Mouse (Mus musculus) MEL (cell line): ENCODE data around the gene Ppard. TPM values are rescaled to one million over a fixed set of nuclear protein-coding genes. Genes with fewer than 3 reads are reported as not detected.

Experiments
- DNase-seq: peaks from one replicate; pipeline ENCODE4 v3.0.0; 2011; ENCODE audit warnings: low read depth, low spot score
- H3K27ac ChIP-seq: 2 replicates; pipeline ENCODE4 v1.5.1; 2012; ENCODE audit warnings: low read depth, mild to moderate bottlenecking, control low read depth, low read length, moderate library complexity; ENCODE audit not compliant: control insufficient read depth
- H3K27me3 ChIP-seq, 2 experiments: fragments of 150-350 bp in 1 of 2; sonication (generic) in 1 of 2; 2 replicates each; pipeline ENCODE4 v1.6.1; 2012; ENCODE audit warnings: low read length in 2 of 2, mild to moderate bottlenecking in 2 of 2, improper control_type of control experiment in 1 of 2, moderate library complexity in 1 of 2; ENCODE audit not compliant: insufficient read depth in 2 of 2, control insufficient read depth in 1 of 2
- H3K36me3 ChIP-seq, 2 experiments: 2 replicates each; pipeline ENCODE4 v1.6.1; 2012 to 2014; ENCODE audit warnings: low read length in 2 of 2, improper control_type of control experiment in 1 of 2, inconsistent platforms in 1 of 2, mild to moderate bottlenecking in 1 of 2; ENCODE audit not compliant: insufficient read depth in 2 of 2, control insufficient read depth in 1 of 2
- H3K4me1 ChIP-seq, 2 experiments: fragments of 150-350 bp in 1 of 2; sonication (generic) in 1 of 2; 2 replicates each; pipeline ENCODE4 v1.6.1; 2012; ENCODE audit warnings: low read length in 2 of 2, improper control_type of control experiment in 1 of 2, mild to moderate bottlenecking in 1 of 2; ENCODE audit not compliant: insufficient read depth in 2 of 2, control insufficient read depth in 1 of 2
- H3K4me3 ChIP-seq, 2 experiments: fragments of 150-350 bp in 1 of 2; sonication (generic) in 1 of 2; 2 replicates each; pipeline ENCODE4 v1.5.1; 2012; ENCODE audit warnings: low read depth in 2 of 2, low read length in 2 of 2, mild to moderate bottlenecking in 2 of 2, moderate library complexity in 2 of 2, control low read depth in 1 of 2, improper control_type of control experiment in 1 of 2; ENCODE audit not compliant: control insufficient read depth in 1 of 2, insufficient read depth in 1 of 2
- H3K79me2 ChIP-seq: 2 replicates; pipeline ENCODE4 v1.6.1; 2012; ENCODE audit warnings: mild to moderate bottlenecking, low read length, moderate library complexity; ENCODE audit not compliant: control insufficient read depth, poor library complexity, insufficient read depth
- H3K9ac ChIP-seq: 2 replicates; pipeline ENCODE4 v1.6.1; 2012; ENCODE audit warnings: low read depth, mild to moderate bottlenecking, control low read depth, low read length, moderate library complexity; ENCODE audit not compliant: control insufficient read depth, poor library complexity, severe bottlenecking
- H3K9me3 ChIP-seq: fragments of 150-350 bp; sonication (generic); replicated peaks from 2 replicates; pipeline ENCODE4 v1.6.1; 2012; ENCODE audit warnings: mild to moderate bottlenecking, low read length, improper control_type of control experiment, moderate library complexity; ENCODE audit not compliant: insufficient read depth
- BHLHE40 ChIP-seq: IDR thresholded peaks from 2 replicates; pipeline ENCODE4 v1.6.1; 2012; ENCODE audit warnings: low read depth, mild to moderate bottlenecking, inconsistent platforms, low read length, improper control_type of control experiment, borderline replicate concordance
- E2F4 ChIP-seq: IDR thresholded peaks from 2 replicates; pipeline ENCODE4 v1.6.1; 2011; ENCODE audit warnings: low read depth, low read length, improper control_type of control experiment, borderline replicate concordance
- ETS1 ChIP-seq: IDR thresholded peaks from 2 replicates; pipeline ENCODE4 v1.6.1; 2012; ENCODE audit warnings: low read depth, mild to moderate bottlenecking, inconsistent platforms, low read length, improper control_type of control experiment, moderate library complexity
- JUND ChIP-seq: IDR thresholded peaks from 2 replicates; pipeline ENCODE4 v1.6.1; 2011; ENCODE audit warnings: low read depth, mild to moderate bottlenecking, improper control_type of control experiment, low read length
- MAX ChIP-seq: IDR thresholded peaks from 2 replicates; pipeline ENCODE4 v1.6.1; 2011; ENCODE audit warnings: low read length, improper control_type of control experiment
- MAZ ChIP-seq: IDR thresholded peaks from 2 replicates; pipeline ENCODE4 v1.6.1; 2012; ENCODE audit warnings: low read depth, mild to moderate bottlenecking, inconsistent platforms, low read length, improper control_type of control experiment
- MEF2A ChIP-seq: IDR thresholded peaks from 2 replicates; pipeline ENCODE4 v1.6.1; 2014; ENCODE audit warnings: low read depth, mild to moderate bottlenecking, inconsistent platforms, low read length, improper control_type of control experiment; ENCODE audit not compliant: poor library complexity, insufficient replicate concordance, severe bottlenecking; ENCODE audit errors: extremely low read depth
- MYB ChIP-seq: IDR thresholded peaks from 2 replicates; pipeline ENCODE4 v1.6.1; 2011; ENCODE audit warnings: mild to moderate bottlenecking, low read depth, low read length, improper control_type of control experiment
- NELFE ChIP-seq: IDR thresholded peaks from 2 replicates; pipeline ENCODE4 v1.6.1; 2011; ENCODE audit warnings: low read depth, low read length, improper control_type of control experiment
- NRF1 ChIP-seq: IDR thresholded peaks from 2 replicates; pipeline ENCODE4 v1.6.1; 2014; ENCODE audit warnings: low read depth, mild to moderate bottlenecking, inconsistent platforms, low read length, improper control_type of control experiment, moderate library complexity; ENCODE audit not compliant: poor library complexity, insufficient read depth, severe bottlenecking
- POLR2A ChIP-seq, 2 experiments: IDR thresholded peaks; 2 replicates each; pipeline ENCODE4 v1.6.1; 2011 to 2012; ENCODE audit warnings: low read length in 2 of 2, mild to moderate bottlenecking in 2 of 2, control low read depth in 1 of 2, improper control_type of control experiment in 1 of 2, low read depth in 1 of 2, moderate library complexity in 1 of 2; ENCODE audit not compliant: control insufficient read depth in 1 of 2, insufficient read depth in 1 of 2, poor library complexity in 1 of 2
- POLR2AphosphoS5 ChIP-seq: IDR thresholded peaks from 2 replicates; pipeline ENCODE4 v1.6.1; 2012; ENCODE audit warnings: low read depth, borderline replicate concordance, mild to moderate bottlenecking, inconsistent platforms, low read length, moderate library complexity, mixed read lengths
- RAD21 ChIP-seq: IDR thresholded peaks from 2 replicates; pipeline ENCODE4 v1.6.1; 2011; ENCODE audit warnings: mild to moderate bottlenecking, low read depth, low read length, improper control_type of control experiment
- RCOR1 ChIP-seq: IDR thresholded peaks from 2 replicates; pipeline ENCODE4 v1.6.1; 2012; ENCODE audit warnings: low read depth, mild to moderate bottlenecking, inconsistent platforms, low read length, improper control_type of control experiment
- TBP ChIP-seq: IDR thresholded peaks from 2 replicates; pipeline ENCODE4 v1.8.0; 2011; ENCODE audit warnings: low read depth, low read length, improper control_type of control experiment
- USF2 ChIP-seq, 2 experiments: IDR thresholded peaks; 2 replicates each; pipeline ENCODE4 v1.6.1; 2011 to 2012; ENCODE audit warnings: improper control_type of control experiment in 2 of 2, low read length in 2 of 2, borderline replicate concordance in 1 of 2, inconsistent platforms in 1 of 2, low read depth in 1 of 2, mild to moderate bottlenecking in 1 of 2; ENCODE audit not compliant: insufficient read depth in 1 of 2
- ZC3H11A ChIP-seq: IDR thresholded peaks from 2 replicates; pipeline ENCODE4 v1.6.1; 2012; ENCODE audit warnings: low read depth, mild to moderate bottlenecking, inconsistent platforms, low read length, improper control_type of control experiment
- ZKSCAN1 ChIP-seq: IDR thresholded peaks from 2 replicates; pipeline ENCODE4 v1.6.1; 2012; ENCODE audit warnings: low read depth, mild to moderate bottlenecking, inconsistent platforms, low read length, improper control_type of control experiment, moderate library complexity
- polyA plus RNA-seq, 2 experiments: library from polyadenylated mRNA; stranded (reverse) in 1 of 2; unstranded in 1 of 2; fragments of >175 nt in 1 of 2; fragments of >200 nt in 1 of 2; gene quantifications; 2 replicates each; pipeline versions ENCODE4 v1.2.1 to v1.2.4; 2012; ENCODE audit warnings: low replicate concordance in 2 of 2, low read depth in 1 of 2; ENCODE audit not compliant: insufficient read length in 2 of 2, insufficient read depth in 1 of 2, missing spikeins in 1 of 2
- total RNA-seq: library from RNA; depleted of rRNA; stranded (reverse); fragments of 300-350 nt; gene quantifications from 2 replicates; pipeline ENCODE4 v1.2.3, GENCODE M21; 2012

The Ppard gene
- total and polyA plus RNA-seq, 3 experiments, result 3.5 to 12.7 TPM; not detected in 1

GRCm38 (mm10) chr17:28272281-28272680 lies 39.8 kb downstream of the Ppard start:
- Histone ChIP-seq H3K27me3 (no peaks in the 10 kb centered on the region), H3K4me3 (no peak overlapping the region), H3K79me2 (no peaks in the 10 kb centered on the region), H3K9me3 (no peaks in the 10 kb centered on the region), H3K36me3 (no peaks in the 10 kb centered on the region; a peak in 2 of 4 replicates), H3K9ac (no peak overlapping the region), H3K4me1 (peaks cover 7 to 8% of the 10 kb centered on the region in 2 experiments), H3K27ac (no peak overlapping the region)
- no peak for TF ChIP-seq MAX
- TF ChIP-seq ZC3H11A, result no peak
- TF ChIP-seq MYB, result no peak
- no peak for TF ChIP-seq TBP
- TF ChIP-seq E2F4, result no peak
- no peak for TF ChIP-seq MAZ
- TF ChIP-seq USF2 (IDR thresholded peaks at IDR 0.05; ENCODE audit: borderline replicate concordance in 1 of 2, insufficient read depth in 1 of 2, low read depth in 1 of 2, low read length in 2 of 2), result no peak
- TF ChIP-seq RCOR1, result no peak
- no peak for TF ChIP-seq JUND
- TF ChIP-seq ETS1, result no peak
- TF ChIP-seq NRF1, result no peak
- no peak for TF ChIP-seq NELFE
- TF ChIP-seq RAD21, result no peak
- no peak for TF ChIP-seq BHLHE40
- TF ChIP-seq POLR2A (IDR thresholded peaks at IDR 0.05; ENCODE audit: control insufficient read depth in 1 of 2, insufficient read depth in 1 of 2, low read depth in 1 of 2, low read length in 2 of 2, poor library complexity in 1 of 2), result no peak
- TF ChIP-seq MEF2A, result no peak
- DNase-seq, result no peak

- Histone ChIP-seq H3K79me2 (no peaks in the 10 kb centered on the region), H3K9me3 (no peaks in the 10 kb centered on the region), H3K27ac (no peak overlapping the region), H3K36me3 (no peaks in the 10 kb centered on the region; a peak in 2 of 4 replicates), H3K4me3 (no peak overlapping the region), H3K4me1 (peaks cover 7 to 8% of the 10 kb centered on the region in 2 experiments), H3K9ac (no peak overlapping the region), H3K27me3 (no peaks in the 10 kb centered on the region)
- DNase-seq, result no peak
- no peak for TF ChIP-seq ZC3H11A
- no peak for TF ChIP-seq ETS1
- TF ChIP-seq ZKSCAN1, result no peak
- no peak for TF ChIP-seq RCOR1
- no peak for TF ChIP-seq POLR2AphosphoS5
Measured at GRCm38 (mm10) chr17:28272837-28273236, 40.3 kb downstream of the Ppard start.
